Mouse (Mus musculus): ENCODE results near the gene Dnah11. TPM values are rescaled to one million over a fixed set of nuclear protein-coding genes. Genes with fewer than 3 reads are reported as not detected.
"Not testable (repeated sequence)": the region's sequence is repeated elsewhere in the genome, so short reads cannot be mapped to it uniquely, and the experiment has no call there.

Gene Dnah11
- total and polyA plus RNA-seq, 3 experiments = 0.11 to 0.77 TPM; not detected in 1

- Histone ChIP-seq H3K9ac (ENCODE audit: control insufficient read depth, low read depth, low read length, poor library complexity, severe bottlenecking) (no peak overlapping the region), H3K4me1 (ENCODE audit: control insufficient read depth in 1 of 2, insufficient read depth in 2 of 2, low read length in 2 of 2) (no peaks in the 10 kb centered on the region; a peak in 1 of 4 replicates), H3K79me2 (ENCODE audit: control insufficient read depth, insufficient read depth, low read length, poor library complexity) (no peaks in the 10 kb centered on the region), H3K9me3 (replicated peaks; ENCODE audit: insufficient read depth, low read length) (no peaks in the 10 kb centered on the region), H3K36me3 (ENCODE audit: control insufficient read depth in 1 of 2, insufficient read depth in 2 of 2, low read length in 2 of 2) (no peaks in the 10 kb centered on the region), H3K4me3 (ENCODE audit: control insufficient read depth in 1 of 2, insufficient read depth in 1 of 2, low read depth in 2 of 2, low read length in 2 of 2) (no peak overlapping the region), H3K27me3 (ENCODE audit: control insufficient read depth in 1 of 2, insufficient read depth in 2 of 2, low read length in 2 of 2) (no peaks in the 10 kb centered on the region; a peak in 1 of 4 replicates), H3K27ac (ENCODE audit: control insufficient read depth, low read depth, low read length) (no peak overlapping the region)
- DNase-seq (ENCODE audit: low read depth, low spot score) = no peak
- TF ChIP-seq ZMIZ1 (IDR thresholded peaks at IDR 0.05; ENCODE audit: low read depth, low read length) (no peak), USF1 (IDR thresholded peaks at IDR 0.05; ENCODE audit: low read depth, low read length) (no peak), ELF1 (IDR thresholded peaks at IDR 0.05; ENCODE audit: low read depth, low read length) (no peak), MYB (IDR thresholded peaks at IDR 0.05; ENCODE audit: low read depth, low read length) (no peak), ZC3H11A (IDR thresholded peaks at IDR 0.05; ENCODE audit: low read depth, low read length) (no peak), GABPA (IDR thresholded peaks at IDR 0.05; ENCODE audit: low read depth, low read length) (no peak), SMC3 (IDR thresholded peaks at IDR 0.05; ENCODE audit: low read depth, low read length) (no peak), CHD1 (IDR thresholded peaks at IDR 0.05; ENCODE audit: low read depth, low read length) (no peak), E2F4 (IDR thresholded peaks at IDR 0.05; ENCODE audit: borderline replicate concordance, low read depth, low read length) (no peak)
Measured at GRCm38 (mm10) chr12:117914613-117915245, 284.1 kb downstream of the Dnah11 start.

- Histone ChIP-seq H3K9me3 (replicated peaks; ENCODE audit: insufficient read depth, low read length) (no peaks in the 10 kb centered on the region), H3K36me3 (ENCODE audit: control insufficient read depth in 1 of 2, insufficient read depth in 2 of 2, low read length in 2 of 2) (no peaks in the 10 kb centered on the region), H3K79me2 (ENCODE audit: control insufficient read depth, insufficient read depth, low read length, poor library complexity) (no peaks in the 10 kb centered on the region), H3K27ac (ENCODE audit: control insufficient read depth, low read depth, low read length) (no peak overlapping the region), H3K27me3 (ENCODE audit: control insufficient read depth in 1 of 2, insufficient read depth in 2 of 2, low read length in 2 of 2) (no peaks in the 10 kb centered on the region; a peak in 1 of 4 replicates), H3K4me3 (ENCODE audit: control insufficient read depth in 1 of 2, insufficient read depth in 1 of 2, low read depth in 2 of 2, low read length in 2 of 2) (no peak overlapping the region), H3K4me1 (ENCODE audit: control insufficient read depth in 1 of 2, insufficient read depth in 2 of 2, low read length in 2 of 2) (peaks cover 0 to 4% of the 10 kb centered on the region in 2 experiments; a peak in 1 of 4 replicates), H3K9ac (ENCODE audit: control insufficient read depth, low read depth, low read length, poor library complexity, severe bottlenecking) (no peak overlapping the region)
- TF ChIP-seq ELF1 (IDR thresholded peaks at IDR 0.05; ENCODE audit: low read depth, low read length) (no peak), KAT2A (conservative IDR thresholded peaks at IDR 0.05; ENCODE audit: low read depth, low read length) (no peak), USF1 (IDR thresholded peaks at IDR 0.05; ENCODE audit: low read depth, low read length) (no peak), UBTF (IDR thresholded peaks at IDR 0.05; ENCODE audit: borderline replicate concordance, insufficient read depth, low read depth, low read length) (no peak), E2F4 (IDR thresholded peaks at IDR 0.05; ENCODE audit: borderline replicate concordance, low read depth, low read length) (no peak), TBP (IDR thresholded peaks at IDR 0.05; ENCODE audit: low read depth, low read length) (no peak), CHD2 (IDR thresholded peaks at IDR 0.05; ENCODE audit: low read length) (no peak), NELFE (IDR thresholded peaks at IDR 0.05; ENCODE audit: low read depth, low read length) (no peak), ZNF384 (IDR thresholded peaks at IDR 0.05; ENCODE audit: low read depth, low read length) (no peak), BHLHE40 (IDR thresholded peaks at IDR 0.05; ENCODE audit: borderline replicate concordance, low read depth, low read length) (no peak), ZKSCAN1 (IDR thresholded peaks at IDR 0.05; ENCODE audit: low read depth, low read length) (no peak)
- no peak for DNase-seq (ENCODE audit: low read depth, low spot score)
Measured at GRCm38 (mm10) chr12:117911396-117911795, 287.4 kb downstream of the Dnah11 start.

- not testable (repeated sequence) for H3K4me1 ChIP-seq (ENCODE audit: control insufficient read depth in 1 of 2, insufficient read depth in 2 of 2, low read length in 2 of 2); H3K36me3 ChIP-seq (ENCODE audit: control insufficient read depth in 1 of 2, insufficient read depth in 2 of 2, low read length in 2 of 2); H3K79me2 ChIP-seq (ENCODE audit: control insufficient read depth, insufficient read depth, low read length, poor library complexity); H3K27ac ChIP-seq (ENCODE audit: control insufficient read depth, low read depth, low read length); H3K27me3 ChIP-seq (ENCODE audit: control insufficient read depth in 1 of 2, insufficient read depth in 2 of 2, low read length in 2 of 2); H3K4me3 ChIP-seq (ENCODE audit: control insufficient read depth in 1 of 2, insufficient read depth in 1 of 2, low read depth in 2 of 2, low read length in 2 of 2); DNase-seq (ENCODE audit: low read depth, low spot score); H3K9me3 ChIP-seq (replicated peaks; ENCODE audit: insufficient read depth, low read length); H3K9ac ChIP-seq (ENCODE audit: control insufficient read depth, low read depth, low read length, poor library complexity, severe bottlenecking)
Measured at GRCm38 (mm10) chr12:117905232-117905840, 293.5 kb downstream of the Dnah11 start.
